Mouse (Mus musculus) central nervous system, embryonic 14 days (tissue): ENCODE data around the gene Gm3542. TPM values are rescaled to one million over a fixed set of nuclear protein-coding genes. Genes with fewer than 3 reads are reported as not detected.

ENCODE experiments used
- polyA plus RNA-seq: library from polyadenylated mRNA; depleted of rRNA; stranded (reverse); fragments of >200 nt; gene quantifications from 2 replicates; pipeline ENCODE4 v1.2.3, GENCODE M21; 2012; rRNA removed

The Gm3542 gene
- polyA plus RNA-seq, result not detected in 2 replicates

GRCm38 (mm10) chr14:5334828-5335227, at the start of gene Gm3542:
TSS of gene Gm3542 (minus strand) at chr14:5334928.

Other genes with a start within 250 kb of the Gm3542 start
- 0.02 TPM in 1 of 2 replicates, not detected in the other for gene Gm8279, start 203.4 kb downstream of the Gm3542 start, polyA plus RNA-seq
- gene Gm3317, start 170.4 kb downstream of the Gm3542 start, polyA plus RNA-seq, result not detected in 2 replicates
- gene Gm8271, start 149.1 kb downstream of the Gm3542 start, polyA plus RNA-seq, result not detected in 2 replicates
- gene Gm3526, start 74.3 kb downstream of the Gm3542 start, polyA plus RNA-seq, result not detected in 2 replicates
- gene Gm3500, start 54.1 kb upstream of the Gm3542 start, polyA plus RNA-seq, result 1.5 and 1.7 TPM in 2 replicates
- gene Gm3194, start 120.5 kb upstream of the Gm3542 start, polyA plus RNA-seq, result 4.6 TPM in 1 of 2 replicates, not detected in the other
- gene Gm8246, start 142.9 kb upstream of the Gm3542 start, polyA plus RNA-seq, result not detected in 2 replicates
- gene Gm3187, start 149.3 kb upstream of the Gm3542 start, polyA plus RNA-seq, result 0.05 TPM in 1 of 2 replicates, not detected in the other
- gene Gm3488, start 166.7 kb upstream of the Gm3542 start, polyA plus RNA-seq, result 9.8 and 10.2 TPM in 2 replicates
- 0.10 and 0.18 TPM in 2 replicates for gene Gm3532, start 203.6 kb upstream of the Gm3542 start, polyA plus RNA-seq